Mouse (Mus musculus) thymus, adult 2 months (tissue): ENCODE results near the gene Mrpl45.
"Not testable (repeated sequence)": the region's sequence is repeated elsewhere in the genome, so short reads cannot be mapped to it uniquely, and the experiment has no call there.

Experiments used
- CTCF ChIP-seq: fragments of 200-500 bp; IDR thresholded peaks from 2 replicates; pipeline ENCODE4 v1.5.1; 2012; ENCODE audit warnings: mild to moderate bottlenecking, control low read depth, low read length, moderate library complexity, borderline replicate concordance; ENCODE audit not compliant: control insufficient read depth, poor library complexity, insufficient read depth; ENCODE audit errors: extremely low read depth
- POLR2A ChIP-seq: fragments of 200-500 bp; IDR thresholded peaks from 2 replicates; pipeline ENCODE4 v1.6.1; 2012; ENCODE audit warnings: mild to moderate bottlenecking, low read length, control low read depth, moderate library complexity; ENCODE audit not compliant: control insufficient read depth, poor library complexity, insufficient read depth; ENCODE audit errors: extremely low read depth

DNA sequence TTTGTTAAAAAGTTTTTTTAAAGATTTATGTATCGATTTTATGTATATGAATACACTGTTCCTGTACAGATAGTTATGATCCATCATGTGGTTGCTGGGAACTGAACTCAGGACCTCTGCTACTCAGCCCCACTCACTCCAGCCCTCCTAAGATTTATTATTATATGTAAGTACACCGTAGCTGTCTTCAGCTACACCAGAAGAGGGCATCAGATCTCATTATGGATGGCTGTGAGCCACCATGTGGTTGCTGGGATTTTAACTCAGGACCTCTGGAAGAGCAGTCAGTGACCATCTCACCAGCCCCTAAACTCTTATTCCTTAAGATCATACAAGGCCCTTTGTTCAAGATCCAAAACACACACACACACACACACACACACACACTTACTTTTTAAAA, 45.5 kb upstream of the Mrpl45 start:
- TF ChIP-seq POLR2A, CTCF: not testable (repeated sequence)
